ENCODE assay signal across 22 mouse cellular contexts in genomic region chr13:102031416-102031815, GRCm38 (mm10).
"Had no signal": no experiment of that assay in that cellular context is flagged by ENCODE, and none has a peak within 500 bp of the region (broad histone marks: within the 10 kb centered on the region; RNA-seq: fewer than 3 reads in every experiment).

No protein-coding gene starts in this region.

- H3K27me3 ChIP-seq: limb, embryonic 13.5 days; liver, embryonic 12.5 days; liver, embryonic 15.5 days; lung, embryonic 15.5 days; neural tube, embryonic 13.5 days had no signal

- H3K4me2 ChIP-seq: limb, embryonic 13.5 days; liver, embryonic 12.5 days; liver, embryonic 15.5 days; lung, embryonic 15.5 days; midbrain, embryonic 11.5 days; neural tube, embryonic 13.5 days had no signal

- H3K4me3 ChIP-seq: layer of hippocampus, adult 2 months; limb, embryonic 10.5 days; limb, embryonic 13.5 days; liver, embryonic 12.5 days; liver, embryonic 15.5 days; lung, embryonic 15.5 days; neural tube, embryonic 13.5 days had no signal

- H3K27ac ChIP-seq: kidney, postnatal 0 days; layer of hippocampus, adult 2 months; limb, embryonic 10.5 days; limb, embryonic 13.5 days; liver, embryonic 12.5 days; liver, embryonic 15.5 days; lung, embryonic 15.5 days; neural tube, embryonic 13.5 days; stomach, postnatal 0 days had no signal

- H3K36me3 ChIP-seq: limb, embryonic 10.5 days; limb, embryonic 13.5 days; liver, embryonic 12.5 days; liver, embryonic 15.5 days; lung, embryonic 15.5 days; neural tube, embryonic 13.5 days had no signal

- H3K9me3 ChIP-seq: limb, embryonic 10.5 days; limb, embryonic 13.5 days; liver, embryonic 12.5 days; liver, embryonic 15.5 days; lung, embryonic 15.5 days; neural tube, embryonic 13.5 days had no signal

- DNase-seq: kidney, postnatal 25 days; layer of hippocampus, adult 9-11 months; liver; lung, adult 18-20 months; lung, postnatal 14 days; lung, postnatal 4 days; midbrain, embryonic 14.5 days; retina, postnatal 1 day; right cerebral cortex, postnatal 25 days; thymus, adult 2 months; thymus, postnatal 14 days; thymus, postnatal 4 days had no signal

- H3K4me1 ChIP-seq: limb, embryonic 10.5 days; limb, embryonic 13.5 days; liver, embryonic 12.5 days; liver, embryonic 15.5 days; neural tube, embryonic 13.5 days had no signal
